Mouse (Mus musculus) hindbrain, postnatal 0 days (tissue): ENCODE measurements around the gene Kcnh2. TPM values are rescaled to one million over a fixed set of nuclear protein-coding genes. Genes with fewer than 3 reads are reported as not detected.

Experiments
- ATAC-seq: fragments of 200-750 bp; cut with Nextera tagmentation; 2 replicates; pipeline ENCODE4 v1.8.0; 2017; ENCODE audit warnings: mild to moderate bottlenecking, moderate TSS enrichment, moderate library complexity
- DNase-seq: peaks from one replicate; pipeline ENCODE4 v3.0.0-alpha.2; 2015; ENCODE audit warnings: low spot score
- H3K27ac ChIP-seq: fragments of 300-500 bp; sonication (generic); 2 replicates; pipeline ENCODE4 v1.5.1; 2014; ENCODE audit warnings: mild to moderate bottlenecking
- H3K27me3 ChIP-seq: fragments of 300-500 bp; sonication (generic); 2 replicates; pipeline ENCODE4 v1.6.1; 2014; ENCODE audit warnings: low read length, mixed read lengths; ENCODE audit not compliant: insufficient read depth
- H3K36me3 ChIP-seq: fragments of 300-500 bp; sonication (generic); 2 replicates; pipeline ENCODE4 v1.6.1; 2014; ENCODE audit warnings: low read length, mixed read lengths; ENCODE audit not compliant: insufficient read depth
- H3K4me1 ChIP-seq: fragments of 300-500 bp; sonication (generic); 2 replicates; pipeline ENCODE4 v1.6.1; 2014; ENCODE audit warnings: antibody characterized with exemption, low read length, mixed read lengths; ENCODE audit not compliant: insufficient read depth
- H3K4me2 ChIP-seq: fragments of 300-500 bp; sonication (generic); 2 replicates; pipeline ENCODE4 v1.6.1; 2014; ENCODE audit warnings: low read depth, mild to moderate bottlenecking, low read length, moderate library complexity, mixed read lengths
- H3K4me3 ChIP-seq: fragments of 300-500 bp; sonication (generic); 2 replicates; pipeline ENCODE4 v1.5.1; 2014; ENCODE audit warnings: low read length
- H3K9ac ChIP-seq: fragments of 300-500 bp; sonication (generic); replicated peaks from 2 replicates; pipeline ENCODE4 v1.6.1; 2014; ENCODE audit warnings: mild to moderate bottlenecking, low read length, moderate library complexity, mixed read lengths
- H3K9me3 ChIP-seq: fragments of 300-500 bp; sonication (generic); 2 replicates; pipeline ENCODE4 v1.6.1; 2016; ENCODE audit warnings: low read length, mixed read lengths
- CTCF ChIP-seq: IDR thresholded peaks from 2 replicates; pipeline ENCODE4 v1.5.1; 2016; ENCODE audit warnings: antibody characterized with exemption, control low read depth, low read depth
- WGBS: fragments of 180-500 bp; shearing (Covaris S2); extraction: QIAGEN DNeasy Blood & Tissue Kit; methylation state at CpG from one replicate; pipeline ENCODE4 v1.1.7; 2014; 5-methylcytosine and 5-hydroxymethylcytosine counted together
- polyA plus RNA-seq: library from polyadenylated mRNA; unstranded; fragments of >200 nt; fragmentation: Nextera tagmentation; extraction: Ambion mirVana; gene quantifications from 2 replicates; pipeline ENCODE4 v1.2.1, GENCODE M21; 2015
- total RNA-seq: library from RNA; depleted of rRNA; stranded (reverse); fragments of >200 nt; gene quantifications from 2 replicates; pipeline ENCODE4 v1.2.3, GENCODE M21; 2014

Kcnh2 gene
- total and polyA plus RNA-seq, 2 experiments from 2014 or later, result 11.5 to 70.5 TPM

DNA sequence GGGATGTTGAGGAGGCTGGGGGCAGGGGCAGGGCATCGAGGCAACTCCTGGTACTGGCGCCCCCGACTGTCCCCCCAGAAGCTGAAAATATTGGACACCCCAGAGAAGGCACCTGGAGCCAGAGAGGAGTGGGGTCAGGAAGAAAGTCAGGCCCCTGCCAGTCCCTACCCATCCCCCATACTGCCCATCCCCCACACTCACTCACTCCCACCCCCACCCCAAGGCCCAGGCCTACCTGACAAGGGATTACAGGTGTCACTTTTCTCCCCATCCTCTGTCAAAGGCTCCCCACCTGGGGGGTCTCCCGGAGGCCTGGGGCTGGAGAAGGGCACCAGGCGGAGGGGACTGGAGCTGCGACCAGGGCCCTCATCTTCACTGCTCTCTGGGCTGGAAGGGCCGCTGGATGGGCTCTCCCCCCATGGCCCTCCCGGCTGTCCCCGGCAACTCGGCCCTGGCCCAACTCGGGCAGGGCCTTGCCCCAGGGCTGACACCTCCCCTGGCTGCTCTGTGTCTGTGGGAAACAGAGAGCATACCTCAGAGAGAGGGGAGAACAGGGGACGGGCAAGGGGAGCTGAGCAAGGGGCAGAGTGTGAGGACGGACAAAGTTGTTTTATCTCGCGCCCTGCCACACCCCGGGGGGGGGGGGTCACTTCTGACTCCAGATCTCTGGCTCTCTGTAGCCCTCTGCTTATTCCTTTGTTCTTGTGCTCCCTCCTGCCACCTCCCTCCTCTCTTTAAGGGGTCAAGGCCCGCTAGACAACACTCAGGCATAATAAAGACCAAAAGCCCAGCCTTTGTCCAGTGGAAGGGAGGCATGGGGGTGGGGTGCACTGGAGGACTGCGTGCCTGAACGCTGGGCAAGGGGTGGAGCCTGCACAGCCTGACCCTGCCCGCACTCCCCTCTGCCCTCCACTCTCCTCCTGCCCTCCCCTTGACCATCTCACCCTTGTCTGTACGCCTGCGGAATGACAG, 29.4 kb downstream of the Kcnh2 start:
- no peak overlapping the region for H3K4me3 ChIP-seq
- H3K9me3 ChIP-seq, result no peaks in the 10 kb centered on the region
- no peak overlapping the region for H3K9ac ChIP-seq
- DNase-seq (no peak), ATAC-seq (peak; percentile 24; the same call in 1 of the 2 replicates)
- no peaks in the 10 kb centered on the region for H3K27me3 ChIP-seq
- peaks cover 16% of the 10 kb centered on the region; the same call in 1 of the 2 replicates for H3K36me3 ChIP-seq
- no peak overlapping the region for H3K27ac ChIP-seq
- no peak for TF ChIP-seq CTCF
- no peaks in the 10 kb centered on the region for H3K4me1 ChIP-seq
- 18% methylated on average over 20 of the region's 22 CpGs for WGBS
- H3K4me2 ChIP-seq, result no peak overlapping the region

DNA sequence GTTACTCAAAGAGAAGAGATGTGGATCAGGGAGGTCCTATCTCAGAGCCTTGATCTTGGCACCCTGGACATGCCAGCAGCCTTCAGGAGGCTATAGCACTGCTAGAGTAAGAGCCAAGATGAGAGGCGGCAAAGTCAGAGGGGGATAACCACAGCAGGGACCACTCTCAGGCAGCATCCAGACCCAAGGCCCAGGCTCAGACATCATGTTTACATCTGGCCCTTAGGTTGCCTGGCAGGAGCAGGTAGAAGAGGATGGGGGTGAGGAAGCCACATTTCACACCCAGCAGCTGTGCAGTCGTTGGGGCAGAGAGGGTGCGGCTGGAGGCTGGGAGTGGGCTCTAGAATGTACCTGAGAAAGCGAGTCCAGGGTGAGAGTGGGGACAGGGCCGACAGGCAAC, 30.5 kb downstream of the Kcnh2 start:
- Histone ChIP-seq H3K27me3 (no peaks in the 10 kb centered on the region), H3K9ac (no peak overlapping the region), H3K9me3 (no peaks in the 10 kb centered on the region), H3K4me1 (no peaks in the 10 kb centered on the region), H3K4me3 (no peak overlapping the region), H3K4me2 (no peak overlapping the region), H3K36me3 (peaks cover 12% of the 10 kb centered on the region; the same call in 1 of the 2 replicates), H3K27ac (no peak overlapping the region)
- no peak for TF ChIP-seq CTCF
- 55% methylated on average over 5 of the region's 5 CpGs for WGBS
- ATAC-seq (no peak), DNase-seq (no peak)

DNA sequence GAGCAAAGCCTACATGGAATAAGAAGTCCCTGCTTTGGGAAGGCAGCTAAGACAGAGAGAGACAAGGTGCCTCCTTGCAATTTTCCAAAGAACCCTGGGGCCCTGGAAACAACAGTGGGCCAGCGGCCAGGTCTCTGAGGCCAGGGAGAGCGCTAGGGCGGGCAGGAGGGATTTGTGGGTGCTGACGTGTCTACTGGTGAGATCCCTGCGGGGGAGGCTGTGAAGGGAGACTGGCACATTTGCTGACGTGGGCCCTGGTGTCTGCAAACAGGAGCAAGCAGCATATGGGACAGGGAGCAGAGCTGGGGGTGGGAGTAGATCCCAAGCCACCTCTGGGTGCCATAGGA, 31.0 kb downstream of the Kcnh2 start:
- H3K27me3 ChIP-seq, result no peaks in the 10 kb centered on the region
- no peak overlapping the region for H3K9ac ChIP-seq
- H3K36me3 ChIP-seq, result peaks cover 11% of the 10 kb centered on the region; the same call in 1 of the 2 replicates
- no peak overlapping the region for H3K4me3 ChIP-seq
- H3K4me1 ChIP-seq, result no peaks in the 10 kb centered on the region
- H3K9me3 ChIP-seq, result no peaks in the 10 kb centered on the region
- no peak for TF ChIP-seq CTCF
- 29% methylated on average over 6 of the region's 6 CpGs for WGBS
- DNase-seq, result no peak
- no peak overlapping the region for H3K27ac ChIP-seq
- H3K4me2 ChIP-seq, result no peak overlapping the region
- no peak for ATAC-seq

DNA sequence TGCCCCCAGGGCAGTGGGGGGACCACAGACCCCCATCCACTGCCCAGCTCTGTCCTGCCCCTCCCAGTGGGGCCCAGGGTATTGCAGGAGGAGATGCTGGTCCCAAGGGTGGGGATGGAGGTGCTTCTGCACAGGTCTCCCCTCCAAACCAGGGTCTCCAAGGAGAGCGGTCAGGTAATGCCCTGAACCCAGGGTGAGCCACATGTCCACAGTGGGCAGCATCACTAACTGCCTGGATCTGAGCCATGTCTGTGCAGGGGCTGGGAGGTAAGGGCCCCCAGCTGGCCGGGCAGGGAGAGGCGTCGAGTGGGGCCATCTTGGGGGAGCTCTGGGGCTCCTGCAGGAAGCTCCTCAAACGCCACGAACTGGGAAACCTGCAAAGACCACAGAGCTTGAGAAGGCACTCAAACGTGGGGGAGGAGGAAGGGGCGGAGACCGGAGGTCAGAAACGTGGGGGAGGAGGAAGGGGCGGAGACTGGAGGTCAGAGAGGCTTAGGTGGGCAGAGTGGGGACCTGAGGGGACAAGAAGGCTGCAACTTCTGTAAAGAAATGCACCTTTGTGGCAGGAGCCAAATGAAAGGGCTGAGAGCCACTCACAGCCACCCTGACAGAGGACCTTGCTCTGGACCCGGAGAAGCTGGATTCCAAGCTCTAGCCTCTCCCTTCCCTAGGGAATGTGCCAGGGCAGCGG, 31.5 kb downstream of the Kcnh2 start:
- no peak overlapping the region for H3K9ac ChIP-seq
- no peaks in the 10 kb centered on the region for H3K27me3 ChIP-seq
- no peak for ATAC-seq
- H3K4me1 ChIP-seq, result no peaks in the 10 kb centered on the region
- no peak overlapping the region for H3K4me2 ChIP-seq
- no peak overlapping the region for H3K4me3 ChIP-seq
- H3K9me3 ChIP-seq, result no peaks in the 10 kb centered on the region
- 21% methylated on average over 13 of the region's 13 CpGs for WGBS
- no peak for TF ChIP-seq CTCF
- no peak overlapping the region for H3K27ac ChIP-seq
- no peak for DNase-seq
- peaks cover 8% of the 10 kb centered on the region; the same call in 1 of the 2 replicates for H3K36me3 ChIP-seq

DNA sequence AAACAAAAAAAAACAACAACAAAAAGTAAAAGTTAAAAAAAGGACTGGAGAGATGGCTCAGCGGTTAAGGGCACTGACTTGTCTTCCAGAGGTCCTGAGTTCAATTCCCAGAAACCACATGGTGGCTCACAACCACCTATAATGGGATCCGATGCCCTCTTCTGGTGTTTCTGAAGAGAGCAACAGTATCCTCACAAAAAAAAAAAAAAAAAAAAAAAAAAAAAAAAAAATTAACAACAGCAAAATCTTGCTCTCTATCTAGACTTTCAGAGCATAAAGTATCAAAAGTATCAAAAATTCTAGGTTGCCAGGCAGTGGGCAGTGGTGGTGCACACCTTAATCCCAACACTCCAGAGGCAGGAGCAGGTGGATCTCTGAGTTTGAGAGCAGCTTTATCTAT, 42.2 kb downstream of the Kcnh2 start:
- Histone ChIP-seq H3K4me3 (no peak overlapping the region), H3K9ac (no peak overlapping the region), H3K27ac (no peak overlapping the region), H3K9me3 (peaks cover 3% of the 10 kb centered on the region; the same call in 1 of the 2 replicates), H3K27me3 (no peaks in the 10 kb centered on the region), H3K4me2 (no peak overlapping the region), H3K36me3 (no peaks in the 10 kb centered on the region), H3K4me1 (no peaks in the 10 kb centered on the region)
- DNase-seq (no peak), ATAC-seq (no peak)
- WGBS, result 97% methylated on average over 2 of the region's 2 CpGs
- no peak for TF ChIP-seq CTCF

DNA sequence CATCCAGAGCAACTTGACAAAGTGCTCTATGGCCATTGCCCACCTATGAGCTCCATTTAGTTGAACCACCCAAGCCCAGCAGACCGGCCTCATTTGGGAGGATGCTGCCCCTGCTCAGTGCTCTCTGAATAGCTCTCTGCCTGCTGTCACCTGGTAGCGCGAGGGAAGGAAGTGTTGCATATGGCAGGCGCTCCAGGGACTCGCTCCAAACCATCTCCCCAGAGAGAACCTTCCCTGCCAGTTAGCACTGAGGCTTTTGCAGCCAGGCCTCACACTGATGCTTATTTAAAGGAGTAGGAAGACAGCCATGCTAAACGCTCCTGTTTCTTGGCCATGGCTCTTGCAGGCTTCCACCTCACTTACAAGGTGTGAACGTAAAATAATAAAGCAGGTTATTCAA, 42.8 kb downstream of the Kcnh2 start:
- H3K4me3 ChIP-seq, result no peak overlapping the region
- ATAC-seq (no peak), DNase-seq (no peak)
- H3K4me2 ChIP-seq, result no peak overlapping the region
- no peaks in the 10 kb centered on the region for H3K36me3 ChIP-seq
- H3K9me3 ChIP-seq, result 0 out of 2 replicates have a peak, but pooled peaks cover 3% of the 10 kb centered on the region
- no peaks in the 10 kb centered on the region for H3K4me1 ChIP-seq
- H3K27ac ChIP-seq, result no peak overlapping the region
- 63% methylated on average over 7 of the region's 7 CpGs for WGBS
- H3K9ac ChIP-seq, result no peak overlapping the region
- TF ChIP-seq CTCF, result no peak
- no peaks in the 10 kb centered on the region for H3K27me3 ChIP-seq
